Mouse (Mus musculus): ENCODE measurements around the gene Cav1.

GRCm38 (mm10) chr6:17385531-17385930 lies 79.4 kb downstream of the Cav1 start:
- TF ChIP-seq TAL1 (IDR thresholded peaks at IDR 0.05; ENCODE audit: low read length) = no peak
- no peak for TF ChIP-seq GATA1 (IDR thresholded peaks at IDR 0.05; ENCODE audit: low read length)
